Mouse (Mus musculus): Measurements from ENCODE around the gene Arhgef15. TPM values are rescaled to one million over a fixed set of nuclear protein-coding genes. Genes with fewer than 3 reads are reported as not detected.
"Not testable (repeated sequence)": the region's sequence is repeated elsewhere in the genome, so short reads cannot be mapped to it uniquely, and the experiment has no call there.

Gene Arhgef15
- polyA plus RNA-seq (2015; fragmentation: Nextera tagmentation; extraction: Ambion mirVana): 14.3 and 16.2 TPM in 2 replicates

GRCm38 (mm10) chr11:68957308-68957707 is at the start of gene Arhgef15:
Gene Arhgef15, minus strand, starts transcription at chr11:68957480.
- H3K27me3 ChIP-seq: peaks cover 58% of the 10 kb centered on the region
- H3K4me3 ChIP-seq: 0 out of 2 replicates have a peak within 1 kb of the TSS, but pooled peaks have one; percentile 12
- no peak for ATAC-seq (ENCODE audit: low FRiP score)
- no peaks in the 10 kb centered on the region for H3K36me3 ChIP-seq
- 34% methylated on average over 8 of the region's 8 CpGs for WGBS
- no peak within 1 kb of the TSS for H3K9ac ChIP-seq
- no peak within 1 kb of the TSS for H3K27ac ChIP-seq
- no peaks in the 10 kb centered on the region for H3K9me3 ChIP-seq
- H3K4me2 ChIP-seq: peak within 1 kb of the TSS; percentile 11; the same call in 1 of the 2 replicates
- peaks cover 11% of the 10 kb centered on the region for H3K4me1 ChIP-seq (replicated peaks)

- H3K4me2 ChIP-seq; H3K4me3 ChIP-seq; H3K27me3 ChIP-seq; ATAC-seq (ENCODE audit: low FRiP score); H3K9me3 ChIP-seq; H3K27ac ChIP-seq; H3K9ac ChIP-seq: not testable (repeated sequence)
- Histone ChIP-seq H3K36me3 (peaks cover 16% of the 10 kb centered on the region), H3K4me1 (replicated peaks) (peaks cover 19% of the 10 kb centered on the region)
Measured at GRCm38 (mm10) chr11:69006575-69006974, 49.3 kb upstream of the Arhgef15 start.

DNA sequence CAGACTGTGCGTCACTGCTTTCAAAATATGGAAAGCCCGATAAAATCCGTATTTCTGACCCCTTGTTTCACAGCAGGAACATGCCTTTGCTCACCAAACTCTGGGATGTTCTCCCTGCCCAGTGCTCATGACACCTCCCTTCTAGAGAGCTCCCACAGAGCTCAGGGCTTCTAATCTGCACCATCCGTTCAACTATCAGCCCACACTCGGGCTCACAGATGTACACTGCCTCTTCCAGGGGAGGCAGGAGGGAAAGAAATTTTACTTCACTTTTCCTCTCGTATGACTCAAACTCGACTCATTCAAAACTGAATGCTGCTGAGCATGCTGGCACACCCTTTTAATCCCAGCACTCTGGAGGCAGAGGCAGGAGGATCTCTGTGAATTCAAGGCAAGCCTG is 47.9 kb upstream of the Arhgef15 start:
- ATAC-seq (ENCODE audit: low FRiP score): no peak
- Histone ChIP-seq H3K36me3 (peaks cover 30% of the 10 kb centered on the region), H3K9me3 (no peaks in the 10 kb centered on the region), H3K4me1 (replicated peaks) (peaks cover 11% of the 10 kb centered on the region), H3K9ac (no peak overlapping the region), H3K27ac (no peak overlapping the region), H3K4me3 (no peak overlapping the region), H3K27me3 (no peaks in the 10 kb centered on the region), H3K4me2 (no peak overlapping the region)
- WGBS: 97% methylated on average over 7 of the region's 7 CpGs

DNA sequence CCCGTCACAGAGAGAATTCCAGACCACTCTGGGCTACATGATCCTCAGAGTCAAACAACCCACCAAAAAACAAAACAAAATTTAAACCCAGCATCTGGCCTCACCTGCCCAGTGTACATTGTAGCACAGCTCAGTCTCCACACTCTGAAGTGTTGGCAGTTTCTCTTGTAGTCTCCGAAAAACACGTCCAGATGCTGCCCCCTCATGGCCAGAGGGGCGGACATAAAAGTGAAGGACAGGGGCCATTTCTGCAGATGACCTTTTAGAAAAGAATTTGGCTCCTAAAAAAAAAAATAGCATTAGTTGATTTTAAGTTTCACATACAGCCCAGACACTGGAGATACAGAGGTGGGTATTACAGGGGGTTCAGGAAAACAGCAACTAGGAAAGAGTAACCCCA is 46.3 kb upstream of the Arhgef15 start:
- H3K4me2 ChIP-seq: no peak overlapping the region
- no peak overlapping the region for H3K4me3 ChIP-seq
- peaks cover 11% of the 10 kb centered on the region for H3K4me1 ChIP-seq (replicated peaks)
- 67% methylated on average over 4 of the region's 4 CpGs for WGBS
- peaks cover 45% of the 10 kb centered on the region for H3K36me3 ChIP-seq
- H3K9me3 ChIP-seq: no peaks in the 10 kb centered on the region
- H3K27me3 ChIP-seq: no peaks in the 10 kb centered on the region
- no peak for ATAC-seq (ENCODE audit: low FRiP score)
- H3K9ac ChIP-seq: no peak overlapping the region
- H3K27ac ChIP-seq: no peak overlapping the region

DNA sequence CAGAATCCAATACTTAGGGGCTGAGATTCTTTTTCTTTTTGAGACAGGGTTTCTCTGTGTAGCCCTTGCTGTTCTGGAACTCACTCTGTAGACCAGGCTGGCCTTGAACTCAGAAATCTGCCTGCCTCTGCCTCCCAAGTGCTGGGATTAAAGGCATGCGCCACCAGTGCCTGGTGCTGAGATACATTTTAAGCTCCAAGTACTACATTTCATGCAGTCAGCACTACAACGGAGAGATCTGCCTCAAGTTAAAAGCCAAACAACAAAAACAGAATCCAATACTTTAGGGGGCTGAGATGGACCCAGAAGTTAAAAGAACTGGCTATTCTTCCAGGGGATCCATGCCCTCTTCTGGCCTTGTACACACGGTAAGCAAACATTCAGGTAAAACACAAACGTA is 45.5 kb upstream of the Arhgef15 start:
- not testable (repeated sequence) for ATAC-seq (ENCODE audit: low FRiP score); H3K4me1 ChIP-seq (replicated peaks); H3K4me2 ChIP-seq; H3K27ac ChIP-seq; H3K27me3 ChIP-seq; H3K4me3 ChIP-seq; H3K9me3 ChIP-seq; H3K9ac ChIP-seq
- WGBS: 97% methylated on average over 4 of the region's 4 CpGs
- peaks cover 53% of the 10 kb centered on the region for H3K36me3 ChIP-seq

- 95% methylated on average over 4 of the region's 4 CpGs for WGBS
- H3K9ac ChIP-seq: no peak overlapping the region
- H3K4me1 ChIP-seq (replicated peaks): no peaks in the 10 kb centered on the region
- no peak overlapping the region for H3K27ac ChIP-seq
- no peaks in the 10 kb centered on the region for H3K9me3 ChIP-seq
- no peak overlapping the region for H3K4me2 ChIP-seq
- no peaks in the 10 kb centered on the region for H3K27me3 ChIP-seq
- no peak overlapping the region for H3K4me3 ChIP-seq
- no peak for ATAC-seq (ENCODE audit: low FRiP score)
- H3K36me3 ChIP-seq: peaks cover 97% of the 10 kb centered on the region
Measured at GRCm38 (mm10) chr11:68997080-68997479, 39.8 kb upstream of the Arhgef15 start.

- Histone ChIP-seq H3K4me2 (no peak overlapping the region), H3K9me3 (no peaks in the 10 kb centered on the region), H3K27me3 (no peaks in the 10 kb centered on the region), H3K27ac (no peak overlapping the region), H3K9ac (no peak overlapping the region), H3K36me3 (peaks cover 97% of the 10 kb centered on the region), H3K4me3 (no peak overlapping the region), H3K4me1 (replicated peaks) (no peaks in the 10 kb centered on the region)
- WGBS: 95% methylated on average over 3 of the region's 3 CpGs
- no peak for ATAC-seq (ENCODE audit: low FRiP score)
Measured at GRCm38 (mm10) chr11:68994377-68994776, 37.1 kb upstream of the Arhgef15 start.

DNA sequence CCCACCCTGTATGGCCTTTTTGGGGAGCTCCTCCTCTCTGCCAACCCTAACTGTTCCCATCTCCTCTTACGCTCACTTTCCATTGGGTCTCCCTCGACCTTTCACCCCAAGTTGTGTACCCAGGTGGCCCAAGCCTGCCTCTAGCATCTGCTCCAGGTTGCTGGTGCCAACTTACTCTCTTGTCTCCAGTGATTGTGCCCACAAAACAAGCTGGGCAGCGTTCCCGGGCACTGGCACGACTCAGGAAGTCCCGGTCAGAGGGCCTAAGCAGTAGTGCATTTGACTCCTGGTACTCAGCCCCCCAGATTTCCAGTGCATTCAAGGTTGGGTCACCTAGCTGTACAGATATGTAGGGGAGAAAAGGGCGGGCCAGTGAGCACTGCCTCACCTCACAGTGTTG is 35.8 kb upstream of the Arhgef15 start:
- Histone ChIP-seq H3K9me3 (no peaks in the 10 kb centered on the region), H3K4me1 (replicated peaks) (no peaks in the 10 kb centered on the region), H3K4me3 (no peak overlapping the region), H3K4me2 (no peak overlapping the region), H3K27ac (no peak overlapping the region), H3K27me3 (no peaks in the 10 kb centered on the region), H3K9ac (no peak overlapping the region), H3K36me3 (peaks cover 91% of the 10 kb centered on the region)
- 89% methylated on average over 7 of the region's 7 CpGs for WGBS
- ATAC-seq (ENCODE audit: low FRiP score): no peak

GRCm38 (mm10) chr11:68988341-68988740 is 31.1 kb upstream of the Arhgef15 start:
- ATAC-seq (ENCODE audit: low FRiP score): no peak
- Histone ChIP-seq H3K4me3 (no peak overlapping the region), H3K27me3 (no peaks in the 10 kb centered on the region), H3K27ac (no peak overlapping the region), H3K9ac (no peak overlapping the region), H3K36me3 (peaks cover 66% of the 10 kb centered on the region), H3K4me1 (replicated peaks) (no peaks in the 10 kb centered on the region), H3K9me3 (no peaks in the 10 kb centered on the region), H3K4me2 (no peak overlapping the region)
- 94% methylated on average over 17 of the region's 17 CpGs for WGBS

DNA sequence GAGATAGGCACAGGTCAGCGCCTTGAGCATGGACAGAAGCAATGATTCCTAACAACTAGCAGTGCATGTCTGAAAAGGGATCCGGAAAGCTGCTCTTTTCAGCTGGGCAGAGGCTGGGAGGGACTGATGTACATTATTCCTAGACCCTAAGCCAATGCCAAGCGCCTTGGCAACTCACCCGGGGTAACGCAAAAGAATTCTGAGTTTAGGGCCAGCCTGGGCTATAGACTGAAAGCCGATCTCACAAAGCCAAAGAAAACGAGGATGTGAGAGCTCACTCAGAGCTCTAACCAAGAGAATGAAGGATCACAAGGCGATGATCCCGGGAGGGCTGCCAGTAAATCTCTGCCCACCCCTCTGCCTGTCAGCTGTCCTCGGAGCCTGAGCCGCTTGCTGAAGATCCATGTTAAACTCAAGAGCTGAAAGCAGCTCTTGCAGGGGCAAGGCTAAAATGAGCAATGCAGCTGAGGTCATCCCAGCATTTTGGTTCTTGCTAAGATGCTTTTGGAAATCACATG is 30.1 kb upstream of the Arhgef15 start:
- WGBS: 78% methylated on average over 11 of the region's 11 CpGs

GRCm38 (mm10) chr11:68982639-68983369 is 25.5 kb upstream of the Arhgef15 start:
- H3K27ac ChIP-seq: no peak overlapping the region
- H3K27me3 ChIP-seq: no peaks in the 10 kb centered on the region
- H3K4me2 ChIP-seq: no peak overlapping the region
- no peaks in the 10 kb centered on the region for H3K9me3 ChIP-seq
- H3K36me3 ChIP-seq: peaks cover 17% of the 10 kb centered on the region
- 42% methylated on average over 4 of the region's 4 CpGs for WGBS
- ATAC-seq (ENCODE audit: low FRiP score): 0 out of 2 replicates have a peak, but pooled peaks have one; percentile 43
- H3K9ac ChIP-seq: peak overlapping the region; percentile 35; the same call in 1 of the 2 replicates
- no peaks in the 10 kb centered on the region for H3K4me1 ChIP-seq (replicated peaks)
- H3K4me3 ChIP-seq: no peak overlapping the region

More for the DNA sequence above, 30.1 kb upstream of the Arhgef15 start:
- ATAC-seq (ENCODE audit: low FRiP score): no peak
- Histone ChIP-seq H3K9ac (no peak overlapping the region), H3K27me3 (no peaks in the 10 kb centered on the region), H3K36me3 (peaks cover 56% of the 10 kb centered on the region), H3K27ac (no peak overlapping the region), H3K4me3 (no peak overlapping the region), H3K4me2 (no peak overlapping the region), H3K9me3 (no peaks in the 10 kb centered on the region), H3K4me1 (replicated peaks) (no peaks in the 10 kb centered on the region)

DNA sequence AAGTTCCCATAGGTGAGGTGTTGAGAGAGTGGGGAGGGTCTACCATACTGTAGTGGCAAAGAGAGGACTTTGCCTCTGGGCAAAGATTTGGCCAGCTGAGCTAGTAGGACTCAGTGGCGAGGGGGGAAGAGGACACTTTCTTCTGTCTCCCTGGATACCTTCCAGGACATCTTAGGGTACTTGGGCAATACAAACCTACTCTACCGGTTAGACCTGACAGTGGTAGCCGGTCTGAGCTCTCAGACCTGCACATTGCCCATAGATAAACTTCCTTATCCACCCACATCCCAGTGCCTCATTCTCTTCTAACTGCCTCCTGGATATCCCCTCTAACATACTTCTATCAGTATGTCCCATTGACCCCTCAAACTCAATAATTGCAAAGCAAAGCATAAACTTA is 23.6 kb upstream of the Arhgef15 start:
- WGBS: 71% methylated on average over 3 of the region's 3 CpGs
- Histone ChIP-seq H3K27ac (no peak overlapping the region), H3K27me3 (no peaks in the 10 kb centered on the region), H3K4me3 (no peak overlapping the region), H3K4me1 (replicated peaks) (no peaks in the 10 kb centered on the region), H3K36me3 (peaks cover 3% of the 10 kb centered on the region; the same call in 1 of the 2 replicates), H3K4me2 (no peak overlapping the region), H3K9me3 (no peaks in the 10 kb centered on the region), H3K9ac (no peak overlapping the region)
- ATAC-seq (ENCODE audit: low FRiP score): no peak

DNA sequence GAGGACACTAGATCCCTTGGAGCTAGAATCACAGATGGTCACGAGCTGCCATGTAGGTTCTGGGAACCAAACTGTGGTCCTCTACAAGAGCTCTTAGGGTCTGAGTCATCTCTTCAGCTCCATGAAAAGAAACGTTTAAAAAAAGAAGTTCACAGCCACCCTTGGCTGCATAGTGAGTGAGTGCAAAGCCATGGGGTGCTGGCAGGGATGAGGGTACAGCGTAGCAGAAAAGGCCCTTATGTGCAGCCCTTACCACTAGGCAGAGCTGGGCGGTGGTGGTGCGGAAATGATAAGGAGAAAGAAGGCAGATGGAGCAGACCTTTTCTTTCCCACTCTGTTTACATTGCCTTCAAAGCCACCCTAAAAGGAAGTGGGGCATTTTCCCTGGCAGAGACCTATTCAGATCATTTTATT is 22.0 kb upstream of the Arhgef15 start:
- no peaks in the 10 kb centered on the region for H3K4me1 ChIP-seq (replicated peaks)
- no peak for ATAC-seq (ENCODE audit: low FRiP score)
- 57% methylated on average over 5 of the region's 5 CpGs for WGBS

More for the DNA sequence above, 22.0 kb upstream of the Arhgef15 start:
- Histone ChIP-seq H3K4me2 (no peak overlapping the region), H3K36me3 (no peaks in the 10 kb centered on the region), H3K9me3 (no peaks in the 10 kb centered on the region), H3K9ac (no peak overlapping the region), H3K4me3 (no peak overlapping the region), H3K27me3 (0 out of 2 replicates have a peak, but pooled peaks cover 3% of the 10 kb centered on the region), H3K27ac (no peak overlapping the region)

All from hindbrain, embryonic 13.5 days (tissue).